Mouse (Mus musculus): ENCODE measurements around the gene Nav3. TPM values are rescaled to one million over a fixed set of nuclear protein-coding genes. Genes with fewer than 3 reads are reported as not detected.
A peak's percentile ranks its signal among the peaks of the same experiment; 100 is the strongest.
"Not testable (repeated sequence)": the region's sequence is repeated elsewhere in the genome, so short reads cannot be mapped to it uniquely, and the experiment has no call there.

The Nav3 gene
- polyA plus RNA-seq, 1 experiment from 2014 or later = 13.2 TPM

DNA sequence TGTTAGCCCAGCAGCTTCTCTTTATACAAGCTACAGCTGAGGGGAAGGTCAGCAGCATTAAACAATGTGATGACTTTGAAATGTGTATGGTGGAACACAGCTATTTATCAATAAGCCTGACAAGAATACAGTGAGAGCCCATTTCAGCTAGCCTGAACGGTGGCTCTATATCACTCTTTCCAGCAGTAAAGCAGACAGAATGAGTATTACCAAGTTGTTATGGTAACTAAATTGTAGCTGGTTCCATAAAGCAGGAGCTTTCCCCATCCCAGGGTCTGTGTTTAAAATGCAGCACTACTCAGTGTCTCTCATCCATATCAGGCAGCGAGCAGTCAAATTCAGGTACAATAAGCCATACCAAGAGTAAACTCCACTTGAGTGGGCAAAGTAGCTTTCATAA is 27.0 kb downstream of the Nav3 start:
- H3K4me2 ChIP-seq = no peak overlapping the region
- no peaks in the 10 kb centered on the region for H3K9me3 ChIP-seq (replicated peaks)
- ATAC-seq = 0 out of 2 replicates have a peak, but pooled peaks have one; percentile 3
- no peak overlapping the region for H3K4me3 ChIP-seq
- WGBS = 69% methylated on average over 2 of the region's 2 CpGs
- no peak overlapping the region for H3K27ac ChIP-seq
- no peaks in the 10 kb centered on the region for H3K27me3 ChIP-seq
- H3K4me1 ChIP-seq = peaks cover 12% of the 10 kb centered on the region; the same call in 1 of the 2 replicates
- no peaks in the 10 kb centered on the region; the same call in 1 of the 2 replicates for H3K36me3 ChIP-seq (ENCODE audit: poor library complexity, severe bottlenecking)
- H3K9ac ChIP-seq = no peak overlapping the region

DNA sequence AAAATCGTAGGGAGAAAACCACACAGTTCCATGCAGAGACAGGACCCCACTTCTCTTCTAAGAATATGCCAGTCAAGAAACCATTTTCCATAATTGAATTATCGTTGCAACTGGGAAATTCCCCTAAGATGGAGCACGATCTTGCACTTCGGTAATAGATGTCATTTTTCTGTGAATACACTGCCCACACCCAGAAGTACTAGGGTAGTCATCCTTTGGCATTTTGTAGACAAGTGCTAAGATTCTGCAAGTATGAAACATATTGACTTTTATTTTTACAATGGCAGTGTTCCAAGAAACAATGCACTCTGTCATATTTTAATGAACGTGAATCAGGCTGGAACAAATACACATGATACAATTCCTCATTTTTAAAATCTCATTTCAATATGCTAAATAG is 34.5 kb downstream of the Nav3 start:
- Histone ChIP-seq H3K4me1 (no peaks in the 10 kb centered on the region), H3K36me3 (ENCODE audit: poor library complexity, severe bottlenecking) (no peaks in the 10 kb centered on the region; the same call in 1 of the 2 replicates), H3K9ac (no peak overlapping the region), H3K4me3 (no peak overlapping the region), H3K27ac (no peak overlapping the region), H3K27me3 (no peaks in the 10 kb centered on the region), H3K4me2 (no peak overlapping the region), H3K9me3 (replicated peaks) (no peaks in the 10 kb centered on the region)
- 89% methylated on average over 5 of the region's 5 CpGs for WGBS
- ATAC-seq = no peak

DNA sequence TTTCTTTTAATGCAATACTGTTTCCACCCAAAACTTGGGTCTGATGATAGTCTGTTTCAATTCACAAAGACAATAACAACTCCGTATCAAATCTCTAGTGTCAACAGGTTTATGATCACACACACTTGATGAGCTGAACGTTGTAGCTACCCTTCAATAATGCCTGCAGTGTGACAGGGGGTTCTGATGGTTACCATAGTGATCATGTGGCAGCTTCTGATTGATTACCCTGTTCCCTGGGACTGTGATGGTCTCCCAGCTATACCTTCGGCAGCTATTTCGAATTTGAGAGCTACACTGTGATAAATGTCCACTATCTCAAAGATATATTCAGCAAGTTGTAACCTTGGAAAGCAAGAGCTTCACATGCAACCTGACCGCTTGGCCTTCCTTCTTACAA is 39.0 kb downstream of the Nav3 start:
- no peaks in the 10 kb centered on the region for H3K36me3 ChIP-seq (ENCODE audit: poor library complexity, severe bottlenecking)
- no peaks in the 10 kb centered on the region for H3K27me3 ChIP-seq
- H3K27ac ChIP-seq = no peak overlapping the region
- no peak overlapping the region for H3K4me3 ChIP-seq
- H3K4me1 ChIP-seq = no peaks in the 10 kb centered on the region
- 84% methylated on average over 5 of the region's 5 CpGs for WGBS
- H3K4me2 ChIP-seq = no peak overlapping the region
- H3K9ac ChIP-seq = no peak overlapping the region
- no peak for ATAC-seq
- no peaks in the 10 kb centered on the region for H3K9me3 ChIP-seq (replicated peaks)

DNA sequence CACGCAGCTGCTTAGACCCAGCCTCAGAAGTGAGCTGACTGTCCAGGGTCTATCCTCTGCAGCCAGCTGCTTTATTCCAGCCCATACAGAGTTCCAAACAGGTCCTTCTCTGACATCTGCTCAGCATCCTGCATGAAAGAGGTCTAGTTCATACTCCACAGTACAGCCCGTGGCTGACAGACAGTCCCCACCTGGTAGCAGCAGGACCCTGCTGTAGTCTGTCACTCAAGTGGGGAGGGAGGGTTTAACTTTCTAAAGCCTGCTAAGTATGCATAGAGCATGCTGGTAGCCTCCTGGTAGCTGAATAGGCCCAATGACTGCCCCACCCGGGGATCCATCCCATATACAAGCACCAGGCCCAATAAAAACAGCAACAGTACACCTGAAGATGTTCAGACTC is 40.4 kb downstream of the Nav3 start:
- no peak overlapping the region for H3K27ac ChIP-seq
- peak; percentile 54 for ATAC-seq
- H3K4me3 ChIP-seq = no peak overlapping the region
- H3K9me3 ChIP-seq (replicated peaks) = no peaks in the 10 kb centered on the region
- no peaks in the 10 kb centered on the region for H3K27me3 ChIP-seq
- no peaks in the 10 kb centered on the region for H3K36me3 ChIP-seq (ENCODE audit: poor library complexity, severe bottlenecking)
- 46% methylated on average over 3 of the region's 3 CpGs for WGBS
- H3K4me1 ChIP-seq = no peaks in the 10 kb centered on the region
- H3K4me2 ChIP-seq = no peak overlapping the region
- H3K9ac ChIP-seq = no peak overlapping the region

DNA sequence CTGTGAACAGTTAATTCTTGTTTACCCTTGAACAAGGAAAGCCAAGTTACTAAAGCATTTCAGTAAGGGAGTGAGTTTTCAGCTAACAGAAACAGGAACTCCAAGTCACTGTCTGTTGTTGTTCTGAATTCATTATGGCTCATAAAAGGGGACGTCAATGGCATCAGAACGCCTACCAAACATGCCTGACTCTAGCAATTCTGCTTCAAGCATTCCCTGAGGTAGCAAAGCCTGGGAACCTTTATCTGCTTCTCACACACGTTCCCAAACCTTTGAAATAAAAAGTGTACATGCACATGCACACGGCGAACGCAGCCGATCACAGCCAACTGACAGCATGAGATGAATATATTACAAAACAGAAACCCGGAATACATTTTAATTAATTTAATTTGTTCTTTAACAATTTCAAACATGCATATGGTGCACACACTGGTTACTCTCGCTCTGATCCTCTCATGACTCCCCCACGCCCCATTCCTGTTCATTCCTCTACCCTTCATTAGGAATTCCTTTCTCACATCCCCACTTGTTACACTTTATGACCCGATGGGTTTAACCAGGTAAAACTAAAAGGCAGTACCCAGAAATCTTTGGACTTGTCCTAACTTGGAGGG is 42.6 kb downstream of the Nav3 start:
- H3K9ac ChIP-seq = no peak overlapping the region
- no peak overlapping the region for H3K4me3 ChIP-seq
- no peaks in the 10 kb centered on the region for H3K27me3 ChIP-seq
- no peak overlapping the region for H3K4me2 ChIP-seq
- ATAC-seq = peak; percentile 30; the same call in 1 of the 2 replicates
- H3K36me3 ChIP-seq (ENCODE audit: poor library complexity, severe bottlenecking) = no peaks in the 10 kb centered on the region
- no peaks in the 10 kb centered on the region for H3K4me1 ChIP-seq
- H3K9me3 ChIP-seq (replicated peaks) = no peaks in the 10 kb centered on the region
- H3K27ac ChIP-seq = no peak overlapping the region
- 72% methylated on average over 11 of the region's 11 CpGs for WGBS

DNA sequence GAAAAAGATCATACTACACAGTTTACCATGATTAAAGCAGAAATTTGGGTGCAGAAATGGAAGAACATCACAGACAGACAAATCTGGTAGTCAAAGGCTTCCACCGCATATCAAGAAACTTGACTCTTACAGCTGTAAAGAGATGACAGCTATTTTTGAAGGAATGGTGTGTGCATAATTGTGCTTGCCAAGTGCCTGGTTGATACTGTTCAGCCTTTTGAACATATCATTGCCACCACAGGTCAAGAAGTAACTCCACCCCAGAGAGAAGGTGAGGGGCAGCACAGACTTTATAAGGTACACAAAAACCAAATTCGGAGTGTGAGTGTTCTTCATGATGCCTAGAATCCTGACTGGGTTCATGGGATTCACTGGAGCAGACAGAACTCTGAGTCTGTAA is 53.1 kb downstream of the Nav3 start:
- ATAC-seq = no peak
- H3K4me3 ChIP-seq = no peak overlapping the region
- no peaks in the 10 kb centered on the region for H3K36me3 ChIP-seq (ENCODE audit: poor library complexity, severe bottlenecking)
- H3K27ac ChIP-seq = no peak overlapping the region
- no peaks in the 10 kb centered on the region for H3K4me1 ChIP-seq
- H3K27me3 ChIP-seq = no peaks in the 10 kb centered on the region
- H3K9me3 ChIP-seq (replicated peaks) = no peaks in the 10 kb centered on the region
- no peak overlapping the region for H3K9ac ChIP-seq
- 92% methylated on average over 2 of the region's 2 CpGs for WGBS
- no peak overlapping the region for H3K4me2 ChIP-seq

DNA sequence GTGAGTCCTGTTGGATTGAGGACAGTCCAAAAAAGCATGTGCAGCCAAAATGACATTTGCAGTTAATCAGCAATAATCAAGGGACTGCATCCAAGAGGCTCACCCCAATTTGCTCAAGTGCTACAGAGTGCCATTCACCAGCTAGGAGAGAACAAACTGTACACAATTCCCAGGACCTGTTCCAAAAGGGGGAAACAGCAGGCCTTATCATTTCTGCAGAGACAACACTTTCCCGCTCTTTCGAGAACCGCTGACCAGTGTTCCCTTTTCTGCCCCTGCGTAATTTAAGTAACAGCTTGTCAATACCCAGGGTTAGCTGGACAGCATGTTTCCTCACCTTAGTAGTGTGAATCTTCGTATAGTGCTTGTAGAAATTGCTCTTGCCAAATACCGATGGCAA is 55.4 kb downstream of the Nav3 start:
- H3K4me1 ChIP-seq = no peaks in the 10 kb centered on the region
- H3K27ac ChIP-seq = no peak overlapping the region
- no peak for ATAC-seq
- no peak overlapping the region for H3K4me3 ChIP-seq
- H3K9ac ChIP-seq = no peak overlapping the region
- no peaks in the 10 kb centered on the region for H3K27me3 ChIP-seq
- WGBS = 91% methylated on average over 6 of the region's 6 CpGs
- no peak overlapping the region for H3K4me2 ChIP-seq
- H3K36me3 ChIP-seq (ENCODE audit: poor library complexity, severe bottlenecking) = no peaks in the 10 kb centered on the region
- no peaks in the 10 kb centered on the region for H3K9me3 ChIP-seq (replicated peaks)

DNA sequence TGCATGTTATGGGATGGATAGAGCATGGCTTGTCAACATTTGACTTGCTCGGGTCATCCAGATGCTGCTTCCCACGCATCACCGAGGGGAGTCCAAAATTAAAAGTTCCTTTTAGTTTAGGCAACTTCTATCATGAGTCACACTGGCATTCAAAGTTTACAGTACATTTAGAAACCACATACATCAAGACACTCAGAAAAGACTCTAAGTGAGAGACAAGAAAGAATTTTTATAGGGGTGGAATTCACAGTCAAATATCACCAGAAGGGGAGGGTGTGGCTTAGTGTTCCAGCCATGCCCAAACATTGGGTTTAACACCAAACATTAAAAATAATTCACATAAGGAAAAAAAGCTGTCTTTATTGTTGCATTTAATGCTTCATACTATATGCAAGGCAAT is 57.4 kb downstream of the Nav3 start:
- Histone ChIP-seq H3K9ac (no peak overlapping the region), H3K9me3 (replicated peaks) (no peaks in the 10 kb centered on the region), H3K4me1 (no peaks in the 10 kb centered on the region), H3K36me3 (ENCODE audit: poor library complexity, severe bottlenecking) (no peaks in the 10 kb centered on the region), H3K4me2 (no peak overlapping the region), H3K4me3 (no peak overlapping the region), H3K27me3 (no peaks in the 10 kb centered on the region), H3K27ac (no peak overlapping the region)
- WGBS = 95% methylated on average over 3 of the region's 3 CpGs
- ATAC-seq = no peak

DNA sequence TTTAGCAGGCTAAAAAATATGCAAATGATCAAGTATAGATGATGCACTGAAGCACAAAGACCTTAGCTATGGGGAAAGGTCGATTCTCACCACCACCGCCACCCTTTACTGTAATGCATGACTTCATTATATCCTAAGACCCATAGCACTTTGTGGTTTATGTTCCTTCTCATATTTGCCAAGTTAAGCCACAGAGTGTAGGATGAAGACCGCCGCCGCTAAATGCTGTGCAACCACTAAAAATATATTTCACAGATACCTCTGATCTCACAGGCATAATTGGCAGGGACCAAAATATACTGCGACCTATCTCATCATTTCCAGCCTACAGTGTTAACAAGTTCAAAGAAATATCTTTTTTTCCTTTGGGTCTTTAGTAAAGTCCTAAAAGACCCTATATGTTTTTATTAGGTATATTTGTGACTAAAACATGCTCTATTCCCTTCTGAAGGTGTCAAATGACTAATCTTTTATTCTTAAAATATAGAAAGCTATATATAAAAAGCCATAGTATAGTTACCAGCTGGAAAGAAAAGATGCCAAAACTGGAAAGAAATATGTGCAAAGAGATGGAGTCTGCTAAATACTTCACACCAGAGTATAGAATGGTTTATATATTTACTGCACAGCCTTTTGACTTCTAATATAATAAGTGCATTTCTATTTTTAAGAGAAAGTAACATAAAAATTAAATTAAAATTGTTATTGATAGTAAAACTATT is 69.4 kb downstream of the Nav3 start:
- H3K4me1 ChIP-seq = peaks cover 3% of the 10 kb centered on the region; the same call in 1 of the 2 replicates
- H3K27me3 ChIP-seq = peaks cover 7% of the 10 kb centered on the region; the same call in 1 of the 2 replicates
- H3K9me3 ChIP-seq (replicated peaks) = no peaks in the 10 kb centered on the region
- H3K4me3 ChIP-seq = no peak overlapping the region
- H3K27ac ChIP-seq = no peak overlapping the region
- no peak overlapping the region for H3K4me2 ChIP-seq
- no peak overlapping the region for H3K9ac ChIP-seq
- ATAC-seq = no peak
- 97% methylated on average over 6 of the region's 6 CpGs for WGBS
- H3K36me3 ChIP-seq (ENCODE audit: poor library complexity, severe bottlenecking) = no peaks in the 10 kb centered on the region

DNA sequence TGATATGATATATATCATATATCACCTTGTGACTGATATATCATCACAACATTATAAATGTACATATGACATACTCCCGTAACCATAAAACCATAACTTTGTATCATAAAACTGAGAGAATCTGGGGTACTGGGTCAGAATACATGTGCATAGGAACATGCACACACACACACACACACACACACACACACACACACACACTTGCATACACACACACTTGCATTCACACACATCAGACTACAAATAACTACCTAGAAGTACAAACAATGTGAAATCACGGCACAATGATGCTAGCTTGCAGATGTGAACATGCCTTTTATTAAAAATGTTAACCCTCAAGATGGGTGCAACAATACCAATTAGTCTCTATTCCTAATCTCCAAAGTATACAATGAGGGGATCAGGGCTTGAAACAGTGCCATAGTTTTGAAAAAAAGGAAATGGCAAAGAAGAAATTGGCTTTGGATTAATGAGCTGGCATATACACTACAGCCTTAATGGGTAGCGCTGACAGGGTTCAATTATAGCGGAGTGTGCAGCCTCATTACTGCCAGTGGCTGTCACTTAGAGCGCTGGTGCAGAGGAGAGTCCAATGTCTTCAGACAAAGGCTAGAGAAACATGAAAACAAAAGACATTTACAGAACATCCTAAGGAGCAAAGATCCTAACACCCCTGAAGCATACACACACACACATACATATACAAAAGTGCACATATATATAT is 72.3 kb downstream of the Nav3 start:
- H3K36me3 ChIP-seq (ENCODE audit: poor library complexity, severe bottlenecking); H3K4me1 ChIP-seq; H3K4me3 ChIP-seq; H3K27ac ChIP-seq; H3K9me3 ChIP-seq (replicated peaks); H3K9ac ChIP-seq; H3K4me2 ChIP-seq: not testable (repeated sequence)
- WGBS = 27% methylated on average over 5 of the region's 5 CpGs
- peak; percentile 99 for ATAC-seq
- peaks cover 16% of the 10 kb centered on the region; the same call in 1 of the 2 replicates for H3K27me3 ChIP-seq

DNA sequence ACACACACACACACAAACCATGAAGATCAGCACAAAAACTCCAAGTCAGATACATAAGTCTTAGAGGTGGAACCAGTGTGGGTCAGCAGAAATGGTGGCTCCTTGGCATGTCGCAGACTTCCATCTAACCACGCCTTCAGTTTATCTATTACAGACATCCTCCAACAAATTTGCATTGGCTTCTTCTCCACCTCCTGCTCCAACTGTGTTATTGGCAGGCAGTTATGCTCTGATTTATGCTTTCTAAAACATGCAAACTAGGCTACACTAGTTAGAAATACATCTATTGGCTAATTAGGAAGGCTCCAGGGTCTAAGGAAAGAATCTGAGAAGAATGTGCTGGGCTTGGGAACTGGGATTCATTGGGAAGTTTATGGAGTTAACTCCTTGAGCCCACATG is 75.2 kb downstream of the Nav3 start:
- H3K4me3 ChIP-seq = no peak overlapping the region
- no peak overlapping the region for H3K27ac ChIP-seq
- no peak overlapping the region for H3K9ac ChIP-seq
- ATAC-seq = no peak; the same call in 1 of the 2 replicates
- peaks cover 3% of the 10 kb centered on the region; the same call in 1 of the 2 replicates for H3K4me1 ChIP-seq
- no peak overlapping the region for H3K4me2 ChIP-seq
- WGBS = 96% methylated on average over 2 of the region's 2 CpGs
- H3K36me3 ChIP-seq (ENCODE audit: poor library complexity, severe bottlenecking) = no peaks in the 10 kb centered on the region
- no peaks in the 10 kb centered on the region for H3K9me3 ChIP-seq (replicated peaks)
- H3K27me3 ChIP-seq = peaks cover 8% of the 10 kb centered on the region; the same call in 1 of the 2 replicates

DNA sequence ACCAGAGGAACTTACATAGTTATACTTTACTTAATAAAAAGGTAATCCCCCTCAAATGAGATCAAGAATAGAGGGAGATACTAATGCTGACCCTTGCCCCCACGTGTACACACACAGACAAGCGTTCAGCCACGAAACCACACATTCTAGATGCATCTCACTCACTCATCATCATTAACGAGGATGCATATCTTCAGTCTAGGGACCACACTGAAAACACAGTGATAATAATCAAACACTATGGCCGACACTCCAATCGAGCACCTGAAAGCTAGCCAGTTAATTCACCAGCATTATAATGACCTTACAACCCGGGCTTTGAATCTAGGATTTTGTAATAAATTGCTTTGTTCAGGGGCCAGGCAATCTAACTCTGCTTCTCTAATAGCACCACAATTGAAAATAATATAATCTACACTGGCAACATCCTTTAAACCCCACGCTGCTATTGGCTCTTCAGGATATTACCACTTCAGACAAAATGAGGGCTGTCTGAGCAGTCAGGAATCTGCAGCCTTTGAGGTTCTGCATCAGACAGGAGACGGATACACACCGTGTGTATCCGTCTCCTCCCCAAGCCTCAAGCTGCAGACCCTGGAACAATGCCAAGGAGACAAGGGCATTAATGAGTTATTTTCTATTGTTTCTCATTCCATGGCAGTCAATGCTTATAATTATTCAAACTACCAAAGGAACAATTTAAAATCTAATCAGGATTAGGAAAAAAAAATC is 83.1 kb downstream of the Nav3 start:
- Histone ChIP-seq H3K4me1 (peaks cover 21% of the 10 kb centered on the region), H3K9ac (no peak overlapping the region), H3K4me2 (peak overlapping the region; percentile 17; the same call in 1 of the 2 replicates), H3K9me3 (replicated peaks) (no peaks in the 10 kb centered on the region), H3K4me3 (no peak overlapping the region), H3K36me3 (ENCODE audit: poor library complexity, severe bottlenecking) (no peaks in the 10 kb centered on the region), H3K27ac (peak overlapping the region; percentile 53), H3K27me3 (no peaks in the 10 kb centered on the region)
- peak; percentile 97 for ATAC-seq
- WGBS = 30% methylated on average over 11 of the region's 11 CpGs
